Mouse (Mus musculus) heart, adult 18-20 months (tissue): ENCODE measurements around the gene Slx4ip. TPM values are rescaled to one million over a fixed set of nuclear protein-coding genes. Genes with fewer than 3 reads are reported as not detected.

Experiments used
- DNase-seq, 2 experiments: peaks; one replicate each; pipeline ENCODE4 v3.0.0; 2021 to 2022; ENCODE audit warnings: mixed read lengths in 1 of 2
- total RNA-seq, 2 experiments: library from RNA; stranded (reverse); gene quantifications; 2 replicates each; pipeline ENCODE4 v1.2.3; 2021

Slx4ip gene
- total RNA-seq, 2 experiments from 2014 or later: 1.7 to 1.8 TPM

DNA sequence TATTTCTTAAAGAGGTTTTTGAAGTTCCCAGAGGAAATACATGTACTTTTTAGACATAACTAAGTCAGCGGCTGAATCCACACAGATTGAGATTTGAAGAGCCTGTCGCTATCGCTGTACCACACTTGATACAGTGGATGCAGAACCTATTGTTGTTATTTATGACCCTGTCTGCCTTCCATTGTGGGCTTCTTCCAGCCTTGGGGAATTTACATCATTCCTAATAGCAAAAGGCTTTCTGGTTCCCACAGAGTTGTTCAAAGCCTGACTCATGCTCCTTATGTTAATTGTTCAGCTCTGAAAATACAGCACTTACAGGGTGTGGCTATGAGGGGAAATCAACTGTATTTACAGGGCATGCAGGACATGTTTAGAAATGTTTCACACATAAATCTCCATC lies 173.5 kb downstream of the Slx4ip start:
- no peak for DNase-seq

GRCm38 (mm10) chr2:137067479-137068110 lies 176.6 kb downstream of the Slx4ip start:
- peak; percentile 58 to 77 for DNase-seq

DNA sequence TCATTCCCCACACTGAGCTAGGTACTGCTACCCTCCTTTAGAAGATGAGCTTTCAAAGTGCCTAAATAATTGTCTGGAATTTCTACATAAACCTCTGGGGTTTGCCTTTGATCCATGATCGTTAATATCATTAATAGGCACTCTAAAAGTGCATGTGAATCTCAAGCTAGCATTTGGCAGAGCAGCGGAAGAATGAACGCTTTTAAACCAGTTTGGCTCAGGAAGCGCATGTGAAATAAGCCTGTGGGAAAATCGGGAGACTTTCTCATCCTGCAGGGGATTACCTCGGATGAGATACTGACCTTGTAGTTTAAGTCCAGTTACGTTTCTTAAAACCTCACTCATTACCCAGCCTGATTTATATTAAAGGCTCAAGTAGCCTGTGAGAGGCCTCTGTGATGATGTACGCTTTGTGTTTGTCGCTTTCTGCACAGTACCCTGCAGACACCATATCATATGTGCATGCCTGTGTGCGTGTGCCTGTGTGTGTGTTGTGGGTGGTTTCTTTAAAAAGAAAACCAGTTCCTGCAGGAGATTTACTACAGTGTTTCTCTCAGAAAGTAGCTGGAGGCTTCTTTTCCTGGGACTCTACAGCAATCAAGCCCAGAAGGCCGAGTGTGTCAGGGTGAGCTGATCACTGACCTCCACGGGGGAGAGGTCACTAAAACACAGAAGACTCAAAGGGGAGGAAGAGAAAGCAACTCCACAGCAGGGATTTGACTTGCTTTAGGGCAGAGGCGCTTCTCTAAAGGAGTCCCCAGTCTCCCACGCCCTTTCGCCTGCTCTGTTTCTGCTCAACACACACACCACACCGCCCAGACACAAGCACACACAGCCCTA lies 182.7 kb downstream of the Slx4ip start:
- no peak for DNase-seq

GRCm38 (mm10) chr2:137074313-137074620 lies 183.2 kb downstream of the Slx4ip start:
- no peak for DNase-seq

DNA sequence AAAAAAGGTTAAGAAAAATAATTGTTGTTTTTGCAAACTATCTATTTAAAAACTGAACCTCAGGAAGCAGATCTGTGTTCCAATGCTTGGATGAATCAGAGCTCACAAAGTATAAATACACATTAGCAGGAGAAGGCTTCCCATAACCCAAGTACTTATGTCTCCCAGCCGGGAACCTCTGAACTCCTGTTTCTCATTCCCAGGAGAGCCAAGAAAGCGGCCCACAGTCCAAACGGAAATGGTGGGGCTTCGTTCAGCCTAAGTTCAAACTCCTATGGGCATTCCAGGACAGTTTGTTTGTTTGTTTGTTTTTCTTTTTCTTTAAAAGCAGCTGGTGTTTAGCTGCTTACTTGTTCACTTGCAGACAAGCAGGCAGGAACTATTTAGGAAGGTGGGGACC lies 187.8 kb downstream of the Slx4ip start:
- DNase-seq: peak in 1 of 2 experiments; percentile 37

- DNase-seq: no peak
Measured at GRCm38 (mm10) chr2:137079721-137080320, 188.8 kb downstream of the Slx4ip start.

DNA sequence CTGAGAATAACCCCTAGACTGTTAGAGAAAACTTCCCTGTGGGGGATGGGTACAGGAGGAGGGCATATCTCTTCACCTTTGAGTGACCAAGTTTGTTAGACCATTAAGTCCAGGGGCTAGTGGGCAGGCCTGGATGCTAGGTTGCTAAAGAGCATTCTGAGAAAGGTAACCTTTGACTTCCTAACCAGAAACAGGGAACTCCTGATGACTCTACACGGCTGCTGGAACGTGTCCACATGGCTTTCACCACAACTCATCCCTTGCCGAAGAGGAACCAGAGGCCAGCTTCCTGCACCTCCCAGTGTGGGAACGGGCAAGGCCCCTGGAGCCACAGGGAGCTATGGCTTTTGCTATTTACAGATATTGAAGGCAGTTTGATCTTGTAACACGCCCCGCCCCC lies 189.4 kb downstream of the Slx4ip start:
- peak; percentile 44 to 49 for DNase-seq

DNA sequence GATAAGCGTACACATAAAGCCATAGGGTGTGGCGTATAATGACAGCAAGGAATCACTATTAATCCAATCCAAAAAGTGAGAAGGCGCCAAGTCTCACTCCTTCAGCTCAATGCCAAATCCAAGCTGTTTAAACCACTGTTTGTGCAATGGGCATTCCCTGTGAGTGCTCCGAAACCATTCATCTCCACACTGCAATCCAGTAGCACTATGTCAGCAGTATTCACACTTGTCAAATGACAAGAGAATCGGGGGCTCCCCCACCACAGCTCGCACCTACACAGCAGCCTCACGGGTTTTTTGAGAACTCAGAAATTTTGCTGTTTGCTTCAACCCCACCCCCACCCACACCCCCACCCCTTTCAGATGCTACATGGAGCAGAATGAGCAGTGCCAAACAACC lies 190.0 kb downstream of the Slx4ip start:
- DNase-seq: no peak

DNA sequence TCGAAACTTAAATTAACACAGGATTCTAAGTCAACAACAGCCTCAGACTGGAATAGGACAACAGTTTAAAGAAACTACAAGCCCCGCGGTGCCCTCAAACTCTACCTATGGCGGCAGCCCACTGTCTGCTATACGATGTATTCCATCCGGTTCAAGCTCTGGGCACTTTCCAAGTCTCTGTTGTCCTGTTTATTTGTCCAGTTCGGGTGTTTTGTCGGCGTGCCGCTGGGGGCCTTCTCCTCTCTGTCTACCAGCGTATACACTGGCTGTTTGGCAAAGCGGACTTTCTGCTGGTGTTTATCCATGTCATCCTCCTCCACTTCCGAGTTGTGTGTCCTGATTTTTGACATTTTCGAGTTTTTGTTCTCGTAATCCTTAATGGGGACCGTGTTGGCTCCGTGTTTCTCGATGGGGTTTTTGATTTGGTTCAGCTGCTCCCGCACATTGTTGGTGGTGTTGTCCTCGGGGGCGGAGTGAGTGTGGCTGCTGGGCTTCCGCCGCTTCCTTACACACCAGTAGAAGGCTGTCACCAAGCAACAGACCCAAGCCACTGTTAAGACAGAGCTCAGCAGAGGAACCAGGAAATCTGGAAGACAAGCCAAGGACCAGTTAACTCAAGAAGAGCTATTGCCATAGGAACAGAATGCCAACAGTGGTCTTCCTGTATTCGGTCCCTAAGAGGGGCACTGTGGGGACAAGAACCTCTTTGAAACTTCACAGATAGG lies 192.0 kb downstream of the Slx4ip start:
- peak in 1 of 2 experiments; percentile 34 for DNase-seq

DNA sequence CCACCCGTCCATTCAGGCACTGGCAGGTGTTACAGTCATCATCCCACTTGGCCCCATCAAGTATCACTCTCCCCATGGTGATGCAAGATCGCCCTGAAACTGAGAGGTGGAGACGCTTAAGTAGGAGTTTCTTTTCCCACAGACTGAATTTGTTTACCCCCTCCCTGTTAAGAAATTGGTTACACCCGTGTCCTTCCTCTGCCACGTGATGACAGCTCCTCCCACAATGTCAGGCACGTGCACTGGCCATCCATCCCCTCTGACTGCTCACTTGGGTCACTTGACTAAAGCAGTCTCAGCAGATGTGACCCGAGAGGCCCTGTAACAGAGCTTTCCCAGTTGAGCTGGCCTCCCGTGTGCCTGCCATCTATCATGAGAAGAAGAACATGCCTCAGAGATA lies 194.2 kb downstream of the Slx4ip start:
- peak; percentile 50 to 58 for DNase-seq

- no peak for DNase-seq
Measured at GRCm38 (mm10) chr2:137086621-137087395, 195.8 kb downstream of the Slx4ip start.

DNA sequence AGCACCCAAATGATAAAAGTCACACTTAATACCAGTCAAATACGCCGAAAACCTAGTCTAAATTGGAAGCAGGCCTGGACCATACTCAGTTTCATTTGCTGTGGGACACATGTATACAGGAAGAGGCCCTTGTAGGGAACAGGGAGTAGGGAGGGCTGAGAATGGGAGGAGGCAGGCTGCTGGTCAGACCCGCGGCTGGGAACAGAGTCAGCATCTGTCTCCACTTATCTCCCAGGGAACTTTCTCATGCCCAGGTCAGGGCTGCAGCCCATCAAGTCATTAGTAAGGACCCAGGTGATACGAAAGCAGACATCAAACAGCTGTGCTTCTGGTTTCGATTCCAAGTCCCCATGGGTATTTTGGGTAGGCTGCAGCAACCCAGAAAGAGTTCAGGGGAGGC lies 196.7 kb downstream of the Slx4ip start:
- no peak for DNase-seq

- no peak for DNase-seq
Measured at GRCm38 (mm10) chr2:137091766-137092522, 200.9 kb downstream of the Slx4ip start.

GRCm38 (mm10) chr2:137092523-137093297 lies 201.7 kb downstream of the Slx4ip start:
- no peak for DNase-seq

DNA sequence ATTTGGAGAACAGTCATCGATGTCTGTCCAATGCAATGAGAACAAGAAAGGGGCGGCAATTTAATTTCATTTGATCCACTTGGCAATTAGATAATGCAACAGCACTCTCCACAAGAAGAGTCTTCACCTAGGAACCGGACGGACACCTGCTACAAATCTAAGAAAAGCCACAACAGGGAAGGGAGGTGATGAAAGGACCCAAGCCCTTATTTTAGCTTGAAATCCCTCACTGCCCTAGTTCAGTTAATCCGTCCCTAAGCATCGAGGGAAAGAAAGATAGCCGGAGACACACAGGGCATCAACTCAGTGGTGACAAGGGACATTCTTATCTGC lies 202.2 kb downstream of the Slx4ip start:
- no peak for DNase-seq

DNA sequence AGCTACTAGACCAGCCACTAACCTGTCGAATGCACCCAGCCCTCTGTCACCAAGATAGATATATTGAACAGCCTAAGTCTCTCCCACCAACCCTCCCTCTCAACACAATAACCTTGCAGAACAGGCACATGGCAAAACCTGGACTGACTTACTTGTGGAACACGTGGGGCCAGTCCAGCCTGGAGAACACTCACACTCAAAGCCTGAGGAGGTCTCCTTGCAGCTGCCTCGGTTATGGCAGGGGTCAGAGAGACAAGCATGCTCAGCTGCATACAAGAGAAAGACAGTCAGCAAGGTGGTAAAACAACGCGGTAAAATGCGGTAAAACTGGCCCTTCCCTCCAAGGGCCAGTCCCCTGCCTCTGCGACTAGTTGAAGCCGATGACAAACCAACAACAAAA lies 203.3 kb downstream of the Slx4ip start:
- no peak for DNase-seq

- no peak for DNase-seq
Measured at GRCm38 (mm10) chr2:137096981-137097460, 206.0 kb downstream of the Slx4ip start.

- no peak for DNase-seq
Measured at GRCm38 (mm10) chr2:137098269-137099035, 207.4 kb downstream of the Slx4ip start.

- DNase-seq: no peak
Measured at GRCm38 (mm10) chr2:137099211-137099734, 208.3 kb downstream of the Slx4ip start.
